Mouse (Mus musculus) forelimb bud, embryonic 11.5 days (tissue): ENCODE measurements at regions not wholly inside any gene's neighbourhood (a gene's known extent, or its start where the extent isn't known, plus 50 kb on each side); places are given as distances from the start of the nearest gene placed in this dataset.

Source experiments
- DNase-seq: peaks from one replicate; pipeline ENCODE4 v3.0.0-alpha.2; 2012; ENCODE audit warnings: low read depth, low spot score

DNA sequence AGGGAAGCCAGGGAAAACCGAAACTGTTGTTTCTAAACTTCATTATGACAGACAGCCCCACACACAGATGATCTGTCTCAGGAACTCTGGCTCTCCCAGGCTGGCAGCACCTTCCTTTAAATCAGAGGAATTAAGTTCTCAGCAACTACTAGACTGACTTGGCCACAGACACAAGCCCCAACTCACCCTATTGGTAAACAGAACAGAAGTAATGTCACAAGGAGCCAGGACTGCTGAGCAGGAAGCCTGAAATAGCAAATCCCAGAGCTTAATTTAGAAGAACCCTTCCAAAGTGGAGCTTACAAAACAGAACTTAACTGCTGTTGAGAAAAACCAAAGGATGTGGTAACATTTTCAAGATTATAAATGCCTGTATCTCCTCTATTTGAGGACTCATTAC, 174.8 kb downstream of the Nfkbiz start:
- DNase-seq = no peak

GRCm38 (mm10) chr16:55636667-55637450, 201.8 kb downstream of the Nfkbiz start:
- no peak for DNase-seq

- no peak for DNase-seq
Measured at GRCm38 (mm10) chr16:55636224-55636623, 202.5 kb downstream of the Nfkbiz start.

DNA sequence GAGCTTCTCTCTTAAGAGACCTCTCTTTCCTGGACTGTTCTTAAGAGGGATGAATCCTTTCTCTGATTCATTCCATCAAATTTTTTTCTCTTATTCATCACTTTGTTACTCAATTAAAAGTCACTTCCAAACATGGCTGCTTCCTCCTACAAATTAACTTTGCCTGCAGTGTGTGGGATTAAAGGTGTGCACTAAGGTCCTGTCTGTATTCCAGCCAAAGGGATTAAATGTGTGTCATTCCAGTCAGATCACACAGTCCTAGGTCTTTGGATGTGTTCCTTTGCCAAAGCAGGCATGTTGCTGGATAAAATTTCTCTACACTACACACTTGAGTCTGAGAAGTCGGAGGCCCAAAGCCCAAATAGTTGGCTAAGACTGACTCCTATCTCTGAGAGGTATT, 204.0 kb downstream of the Nfkbiz start:
- DNase-seq = no peak

GRCm38 (mm10) chr16:55632220-55632619, 206.5 kb downstream of the Nfkbiz start:
- no peak for DNase-seq

DNA sequence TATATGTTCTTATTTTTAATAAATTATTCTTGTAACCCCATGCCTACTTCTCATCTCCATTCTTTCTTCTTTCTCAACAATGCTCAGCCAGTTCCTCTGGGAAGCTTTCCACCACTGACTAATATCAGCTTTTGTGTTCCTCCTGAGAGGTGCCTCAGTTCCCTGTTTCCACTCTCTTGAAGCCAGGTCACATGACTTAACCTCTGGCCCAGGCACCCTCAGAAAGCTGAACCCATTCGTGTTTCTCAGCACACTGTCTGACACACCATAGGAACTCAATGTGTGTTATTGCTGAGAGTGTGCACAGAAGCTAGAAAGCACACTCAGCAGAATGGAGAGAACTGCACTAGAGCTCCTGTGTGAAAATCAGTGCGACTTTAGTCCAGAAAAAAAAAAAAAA, 207.1 kb downstream of the Nfkbiz start:
- no peak for DNase-seq

GRCm38 (mm10) chr16:55631048-55631447, 207.7 kb downstream of the Nfkbiz start:
- no peak for DNase-seq

- DNase-seq = no peak
Measured at GRCm38 (mm10) chr16:55627531-55627930, 211.2 kb downstream of the Nfkbiz start.

DNA sequence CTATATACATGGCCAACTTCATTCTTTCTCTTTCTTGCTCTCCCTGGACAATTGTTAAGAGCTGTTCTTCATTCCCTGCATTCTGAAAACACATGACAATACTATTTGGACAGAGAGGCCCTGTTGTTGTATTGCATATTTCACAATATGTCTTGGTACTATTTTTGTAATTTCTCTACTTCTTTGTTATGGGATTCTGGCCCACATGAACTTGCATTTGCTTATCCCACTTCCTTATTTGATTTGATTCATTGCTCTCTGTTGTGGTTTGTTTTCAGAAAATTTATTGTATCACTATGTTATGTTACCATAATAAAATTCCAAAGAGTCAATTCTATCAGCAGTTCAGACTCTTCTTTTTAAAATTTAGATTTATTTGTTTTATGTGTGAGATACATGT, 215.3 kb downstream of the Nfkbiz start:
- DNase-seq = no peak

- DNase-seq = no peak
Measured at GRCm38 (mm10) chr16:55619731-55620130, 219.0 kb downstream of the Nfkbiz start.

- DNase-seq = no peak
Measured at GRCm38 (mm10) chr16:55617958-55618357, 220.7 kb downstream of the Nfkbiz start.

- peak; percentile 9 for DNase-seq
Measured at GRCm38 (mm10) chr16:55617506-55617905, 221.2 kb downstream of the Nfkbiz start.

DNA sequence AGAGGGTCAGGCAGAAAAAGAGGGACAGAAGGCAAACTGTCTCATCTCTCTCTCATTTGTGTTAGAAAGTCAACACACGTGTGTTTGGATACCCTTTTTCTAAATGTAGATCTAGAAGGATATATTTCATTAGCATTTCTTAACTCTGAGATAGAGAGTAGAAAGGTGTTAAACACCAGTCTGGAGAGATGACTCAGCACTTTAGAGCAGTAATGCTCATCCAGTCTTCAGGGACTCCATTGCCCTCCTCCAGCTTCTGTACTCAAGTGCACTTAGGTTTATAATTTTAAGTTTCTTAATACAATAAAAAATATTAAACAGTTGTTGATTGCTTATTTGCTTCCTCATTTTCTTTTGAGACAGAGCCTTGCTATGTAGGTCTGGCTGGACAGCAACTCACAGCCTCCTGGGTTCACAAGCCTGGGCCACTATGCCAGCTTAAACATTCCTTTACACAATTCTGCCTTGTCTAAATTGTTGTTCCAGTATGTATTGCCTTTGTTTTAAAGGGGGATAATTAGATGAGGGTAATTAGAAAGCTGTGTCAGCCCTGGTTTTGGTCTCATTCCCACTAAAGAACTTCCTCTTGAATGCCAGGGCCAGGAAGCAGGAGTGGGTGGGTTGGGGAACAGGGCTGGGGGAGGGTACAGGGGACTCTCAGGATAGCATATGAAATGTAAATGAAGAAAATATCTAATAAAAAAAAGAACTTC, 222.1 kb downstream of the Nfkbiz start:
- no peak for DNase-seq

DNA sequence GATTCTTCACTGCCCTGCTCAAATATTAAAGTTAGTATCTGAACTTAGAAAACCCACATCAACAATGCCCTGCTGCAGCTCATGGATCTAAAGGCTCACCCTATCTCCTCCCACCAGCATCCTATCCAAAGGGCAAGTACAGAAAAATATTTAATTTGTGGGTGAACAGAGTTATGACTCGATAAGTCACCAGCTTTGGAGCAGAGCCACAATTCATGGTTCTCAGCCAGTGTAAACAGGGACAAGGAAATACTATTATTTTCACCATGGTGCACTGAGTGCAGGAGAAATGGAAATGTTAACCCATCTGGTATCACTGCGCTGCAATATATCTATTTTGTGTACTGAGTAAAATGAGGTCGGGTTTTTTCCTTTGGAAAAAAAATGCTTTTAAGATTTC, 225.8 kb downstream of the Nfkbiz start:
- no peak for DNase-seq

DNA sequence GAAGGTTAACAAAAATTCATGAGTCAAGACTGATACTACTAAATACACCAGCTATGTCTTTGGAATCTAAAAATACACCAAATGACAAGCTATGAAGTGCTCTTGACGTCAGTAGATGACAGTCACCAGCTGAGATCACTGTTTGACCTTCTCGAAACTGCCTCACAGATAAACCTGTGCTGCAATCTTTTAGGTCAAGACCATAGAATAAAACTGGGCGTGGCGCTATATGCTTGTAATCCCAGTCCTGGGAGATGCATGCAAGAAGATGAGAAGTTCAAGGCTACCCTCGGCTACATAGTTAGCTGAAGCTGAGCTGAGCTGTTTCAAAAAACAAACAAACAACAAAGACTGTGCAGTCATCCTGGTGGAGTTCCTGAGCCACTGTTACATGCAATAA, 226.7 kb downstream of the Nfkbiz start:
- no peak for DNase-seq

DNA sequence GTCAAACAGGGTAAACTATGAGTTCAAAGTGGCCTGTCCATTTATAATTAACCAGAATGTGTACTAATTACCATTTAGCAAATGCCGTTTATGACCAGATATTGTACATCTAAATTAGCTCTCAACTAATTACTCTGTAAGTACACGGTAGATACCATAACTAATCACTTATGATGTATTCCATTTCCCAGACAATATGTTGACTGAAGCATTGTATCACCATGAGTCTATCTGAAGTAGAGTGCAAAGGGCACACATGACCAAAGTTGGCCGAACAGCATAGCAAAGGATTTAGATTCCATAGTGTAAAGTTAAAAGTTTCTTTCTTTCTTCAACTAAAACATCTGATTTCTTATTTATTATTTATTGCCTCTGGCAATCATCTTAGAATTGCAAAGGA, 227.5 kb downstream of the Nfkbiz start:
- DNase-seq = no peak

DNA sequence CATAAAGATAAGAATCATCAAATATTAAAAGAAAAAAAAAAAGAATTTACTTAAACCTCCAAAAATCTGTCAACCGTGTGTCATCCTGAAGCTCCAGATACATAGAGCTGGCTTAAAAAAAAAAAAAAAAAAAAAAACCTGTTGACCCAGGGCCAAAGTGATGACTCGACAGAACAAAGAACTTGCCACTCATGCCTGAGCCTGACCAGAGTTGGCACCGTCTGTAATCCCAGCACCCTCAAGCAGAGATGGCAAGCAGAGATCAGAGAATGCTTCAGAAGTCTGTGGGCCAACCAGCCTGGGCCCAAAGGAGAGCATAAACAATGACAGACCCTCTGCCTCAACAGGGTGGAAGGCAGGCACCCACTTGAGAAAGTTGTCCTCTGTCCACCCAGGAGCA, 230.3 kb downstream of the Nfkbiz start:
- no peak for DNase-seq

- no peak for DNase-seq
Measured at GRCm38 (mm10) chr16:55606447-55607239, 232.1 kb downstream of the Nfkbiz start.

GRCm38 (mm10) chr16:55603611-55604010, 235.1 kb downstream of the Nfkbiz start:
- no peak for DNase-seq

DNA sequence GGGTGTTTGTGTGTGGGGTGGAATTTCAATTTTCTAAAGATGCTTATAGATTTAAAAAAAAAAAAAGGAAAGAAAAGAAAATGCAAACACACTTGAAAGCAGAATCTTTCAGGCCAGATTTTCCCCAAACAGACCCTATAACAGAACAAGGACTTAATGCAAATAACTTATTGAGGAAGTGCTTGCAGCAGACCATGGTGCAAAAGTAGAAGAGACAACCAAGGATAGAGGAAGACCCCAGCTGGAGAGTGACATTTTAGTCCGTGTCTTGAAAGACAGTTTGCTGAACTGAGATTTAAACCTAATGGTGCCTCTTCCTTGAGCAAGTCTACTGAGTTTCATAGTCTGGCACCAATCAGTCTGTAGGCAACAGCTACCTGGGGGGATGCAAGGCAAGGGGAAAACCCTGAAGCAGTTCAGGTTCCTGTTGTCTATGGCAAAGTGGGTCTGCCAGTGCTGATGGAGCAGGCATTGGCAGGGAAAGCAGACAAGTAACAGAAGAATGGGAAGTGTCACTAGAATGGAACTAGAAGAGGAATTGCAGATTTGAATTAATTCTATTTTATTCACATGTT, 249.2 kb downstream of the Nfkbiz start:
- no peak for DNase-seq

- no peak for DNase-seq
Measured at GRCm38 (mm10) chr16:55587138-55587537, 251.6 kb downstream of the Nfkbiz start.

DNA sequence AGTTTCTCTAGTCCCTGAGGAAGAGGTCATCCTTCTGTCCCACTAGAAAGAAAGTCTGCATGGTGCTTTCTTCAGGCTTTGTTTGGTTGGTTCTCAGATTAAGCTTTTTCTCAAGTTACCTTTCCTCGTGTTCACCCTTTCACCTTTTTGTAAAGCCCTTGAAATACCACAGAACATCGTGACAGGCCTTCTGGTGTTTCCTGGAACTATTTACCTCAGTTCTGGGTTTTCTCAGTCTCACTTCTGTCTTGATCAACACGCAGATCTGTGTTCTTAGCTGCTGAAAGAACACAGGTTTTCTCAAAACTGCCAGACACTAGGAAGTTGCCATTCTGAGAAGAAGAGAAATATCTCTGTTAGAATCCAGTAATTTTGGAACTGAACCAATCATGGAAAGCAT, 255.8 kb downstream of the Nfkbiz start:
- DNase-seq = peak; percentile 20
